Mouse (Mus musculus): ENCODE data around the gene 1700013G24Rik.

Gene 1700013G24Rik

DNA sequence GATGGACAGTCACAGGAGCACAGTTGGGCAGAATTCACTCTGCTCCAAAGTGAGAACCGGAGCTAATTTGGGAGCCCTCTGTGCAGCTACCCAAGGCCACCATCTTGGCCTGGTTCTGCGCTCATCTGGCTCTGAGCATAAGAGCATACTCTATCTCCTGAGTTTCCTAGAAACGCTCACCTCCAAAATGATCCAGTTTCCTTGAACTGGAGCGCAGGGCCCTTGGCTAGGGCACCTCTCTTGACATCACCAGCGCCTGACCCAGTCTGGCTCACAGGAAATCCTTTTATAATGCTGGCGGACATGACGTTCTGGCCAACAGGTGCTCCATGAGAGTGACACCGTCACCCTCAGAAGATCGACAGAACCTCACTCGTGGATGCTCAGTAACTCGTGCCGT is 3.5 kb downstream of the 1700013G24Rik start:
- DNase-seq (ENCODE audit: low spot score in 2 of 2) = no peak

DNA sequence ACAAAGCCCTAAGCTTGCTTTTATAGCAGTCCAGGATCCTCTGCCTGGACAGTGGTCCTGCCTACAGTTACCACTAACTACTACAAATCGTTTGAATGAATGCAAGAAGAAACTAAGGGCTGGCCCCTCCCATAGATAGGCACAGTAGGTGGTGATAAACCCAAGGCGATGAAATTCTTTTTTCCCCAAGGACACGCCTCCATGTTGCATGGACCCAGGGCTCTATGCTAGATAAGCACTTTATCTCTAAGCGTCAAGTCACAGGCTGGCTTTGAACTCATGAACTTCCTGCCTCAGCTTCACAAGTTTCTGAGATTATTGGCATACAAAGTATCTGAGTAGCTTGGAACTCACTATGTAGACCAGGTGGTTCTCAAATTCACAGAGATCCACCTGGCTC is 4.2 kb downstream of the 1700013G24Rik start:
- no peak for DNase-seq (ENCODE audit: low spot score in 2 of 2)

DNA sequence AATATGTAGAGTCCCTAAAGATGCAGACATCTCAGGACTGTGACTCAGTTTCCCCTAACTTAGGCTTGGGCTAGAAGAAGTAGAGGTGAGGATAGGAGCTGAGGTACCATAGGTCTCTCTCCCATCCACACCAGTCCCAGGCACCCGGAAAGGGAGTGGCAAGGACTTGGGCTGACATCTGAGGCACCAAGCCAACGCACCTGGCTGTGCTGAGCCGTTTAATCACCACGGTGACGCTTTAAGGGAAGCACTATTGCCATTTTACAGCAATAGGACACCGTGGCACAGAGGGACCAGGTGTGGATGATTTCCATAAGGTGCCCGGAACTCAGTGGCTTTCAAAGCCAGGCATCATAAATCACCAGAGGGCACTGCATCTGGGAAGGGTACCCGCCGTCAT is 5.2 kb downstream of the 1700013G24Rik start:
- DNase-seq (ENCODE audit: low spot score in 2 of 2) = no peak

DNA sequence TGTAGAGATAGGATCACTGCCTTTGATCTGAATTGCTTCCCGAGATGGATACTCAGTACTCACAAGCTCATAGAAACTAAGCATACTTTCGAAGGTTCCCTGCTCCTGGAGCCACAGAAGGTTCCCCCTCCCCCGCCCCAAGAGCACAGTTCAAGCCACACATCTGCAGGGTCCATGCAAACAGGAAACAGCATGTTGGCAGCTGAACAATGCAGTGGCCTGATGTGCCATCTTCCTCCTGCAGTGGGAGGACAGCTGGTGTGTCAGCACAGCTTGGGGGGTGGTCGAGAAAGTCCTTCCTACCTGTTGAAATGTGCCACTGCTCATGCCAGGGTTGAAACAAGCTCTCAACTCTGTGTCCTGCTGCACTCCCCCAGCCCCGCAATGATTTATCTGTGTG is 5.8 kb downstream of the 1700013G24Rik start:
- no peak for DNase-seq (ENCODE audit: low spot score in 2 of 2)

DNA sequence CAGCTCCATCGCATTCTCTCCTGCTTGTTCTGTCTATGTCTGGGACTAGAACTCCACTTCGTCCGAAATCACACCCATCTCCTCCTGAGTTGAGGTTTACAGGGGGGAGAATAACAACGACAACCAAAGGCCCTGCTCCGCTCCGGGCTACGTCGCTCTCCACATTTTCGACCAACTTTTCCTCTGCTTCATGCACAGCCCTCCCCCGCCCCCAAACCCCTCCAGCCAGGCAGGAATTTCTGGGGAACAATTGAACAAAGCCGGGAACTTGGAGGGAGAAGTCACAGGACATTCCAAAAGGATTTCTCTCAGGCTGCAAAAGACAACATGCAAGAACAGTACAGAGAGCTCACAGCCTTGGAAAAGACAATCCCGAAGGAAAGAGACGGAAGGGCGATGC is 7.6 kb downstream of the 1700013G24Rik start:
- DNase-seq (ENCODE audit: low spot score in 2 of 2) = no peak

DNA sequence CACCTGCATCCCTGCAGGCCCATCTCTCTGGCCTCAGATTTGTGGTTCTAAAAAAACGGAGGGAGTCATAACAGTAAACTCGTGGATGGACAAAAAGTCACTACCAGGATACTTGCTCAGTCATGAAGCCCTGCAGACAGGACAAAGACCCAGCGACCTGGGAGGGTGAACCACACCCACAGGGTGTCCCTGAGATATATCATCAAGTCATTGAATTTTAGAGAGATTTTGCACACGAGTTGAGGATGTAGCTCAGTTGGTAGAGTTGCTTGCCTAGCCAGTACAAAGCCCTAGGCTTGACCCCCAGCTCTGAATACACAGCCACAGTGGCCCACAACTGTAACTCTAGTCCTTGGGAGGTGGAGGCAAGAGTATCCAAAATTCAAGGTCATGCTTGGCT is 8.1 kb downstream of the 1700013G24Rik start:
- no peak for DNase-seq (ENCODE audit: low spot score in 2 of 2)

DNA sequence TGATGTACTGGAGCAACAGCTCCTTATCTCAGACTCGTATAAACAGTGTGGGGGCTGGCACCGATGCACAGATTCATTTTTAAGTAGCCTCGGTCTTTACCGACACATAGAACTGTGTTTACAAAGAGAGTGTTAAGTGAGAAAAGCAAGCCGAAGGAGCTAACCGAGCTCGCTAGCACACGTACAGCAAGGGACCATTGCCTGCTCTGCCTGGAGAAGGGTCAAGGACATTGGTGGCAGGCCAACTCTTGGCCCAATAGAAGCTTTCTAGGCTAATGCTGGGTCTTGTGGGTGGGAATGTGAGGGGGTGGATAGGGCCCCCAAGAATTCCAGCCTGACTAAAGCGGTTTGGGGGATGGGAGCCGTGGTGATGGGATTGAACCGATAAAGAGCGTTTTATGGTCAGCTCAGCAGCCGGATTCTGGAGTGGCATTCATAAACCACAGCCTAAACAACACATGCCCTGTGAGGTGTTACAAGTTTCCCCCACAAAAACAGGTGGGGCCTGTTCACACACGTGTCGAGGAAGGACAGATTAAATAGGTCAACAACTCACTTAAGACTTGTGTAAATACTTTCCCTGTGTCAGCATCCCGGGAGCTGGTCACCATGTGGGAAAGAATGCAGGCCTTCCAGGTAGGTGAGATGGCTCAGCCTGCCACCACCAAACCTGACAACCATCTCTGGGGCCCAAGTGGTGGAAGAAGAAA is 9.1 kb downstream of the 1700013G24Rik start:
- no peak for DNase-seq (ENCODE audit: low spot score in 2 of 2)

DNA sequence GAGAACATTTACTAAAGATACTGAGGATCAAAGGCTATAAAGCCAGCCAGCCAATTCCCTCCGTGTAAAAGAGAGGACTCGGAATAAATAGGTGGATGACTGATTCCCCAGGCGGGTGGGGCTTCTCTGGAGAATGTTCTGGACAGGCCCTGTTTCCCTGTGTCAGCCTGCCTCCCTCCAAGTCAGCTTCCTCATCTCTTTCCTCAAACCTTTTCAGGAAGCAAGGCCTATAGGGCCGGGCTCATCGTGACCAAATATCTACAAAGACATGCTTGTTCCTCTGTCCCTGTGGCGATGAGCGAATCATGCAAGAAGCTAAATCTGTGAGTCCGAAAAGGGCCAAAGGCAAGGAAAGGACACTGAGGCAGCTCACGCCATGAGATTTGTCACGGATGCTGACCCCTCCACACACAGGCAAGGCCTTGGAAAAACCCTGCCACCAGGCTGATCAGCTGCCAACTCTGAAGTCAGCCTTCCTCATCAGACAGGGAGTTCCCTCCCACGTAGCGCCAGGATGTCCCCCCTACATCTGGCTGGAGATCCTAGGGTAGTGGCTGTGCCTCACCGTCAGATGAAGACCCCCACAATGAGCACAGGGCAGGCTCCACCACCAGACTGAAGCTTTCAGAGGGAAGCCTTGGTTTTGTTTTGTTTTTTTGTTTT is 12.2 kb downstream of the 1700013G24Rik start:
- DNase-seq (ENCODE audit: low spot score in 2 of 2) = no peak

DNA sequence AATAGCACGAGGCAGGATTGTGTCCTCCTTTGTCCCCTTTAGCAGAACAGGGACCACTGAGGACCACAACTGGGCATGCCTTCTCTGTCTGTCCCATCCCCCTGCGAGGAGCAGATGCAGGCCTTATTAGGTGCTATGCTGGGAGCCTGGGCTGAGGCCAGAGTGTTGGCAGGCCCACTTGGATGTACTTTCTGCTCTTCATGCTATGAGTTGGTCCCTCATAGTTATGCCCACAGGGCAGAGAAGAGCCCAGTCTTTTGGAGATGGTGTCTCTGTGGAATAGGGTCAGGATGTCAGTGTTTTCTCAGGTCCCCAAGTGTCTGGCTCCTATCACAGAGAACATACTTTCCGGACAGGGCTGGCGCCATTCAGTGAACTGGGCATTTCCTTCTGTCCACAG is 13.9 kb downstream of the 1700013G24Rik start:
- DNase-seq (ENCODE audit: low spot score in 2 of 2) = no peak

DNA sequence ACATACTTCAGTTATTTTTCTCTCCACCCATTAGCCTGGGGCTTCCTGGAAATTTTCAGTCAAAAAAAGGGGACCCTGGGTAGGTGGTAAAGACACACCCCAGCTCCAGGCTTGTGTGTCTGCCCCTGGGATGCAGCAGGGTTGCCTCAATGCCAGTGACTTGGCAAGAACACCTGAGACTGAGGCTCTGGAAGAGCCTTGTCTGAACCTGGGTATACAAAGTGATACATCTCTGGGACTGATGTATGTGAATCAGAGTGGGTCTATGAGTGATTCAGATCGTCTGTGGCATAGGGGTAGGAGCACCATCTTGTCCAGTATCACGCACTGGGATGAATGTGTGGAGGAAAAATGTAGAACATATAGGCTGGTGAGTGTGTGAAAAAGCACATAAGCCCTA is 14.4 kb downstream of the 1700013G24Rik start:
- DNase-seq (ENCODE audit: low spot score in 2 of 2) = no peak

DNA sequence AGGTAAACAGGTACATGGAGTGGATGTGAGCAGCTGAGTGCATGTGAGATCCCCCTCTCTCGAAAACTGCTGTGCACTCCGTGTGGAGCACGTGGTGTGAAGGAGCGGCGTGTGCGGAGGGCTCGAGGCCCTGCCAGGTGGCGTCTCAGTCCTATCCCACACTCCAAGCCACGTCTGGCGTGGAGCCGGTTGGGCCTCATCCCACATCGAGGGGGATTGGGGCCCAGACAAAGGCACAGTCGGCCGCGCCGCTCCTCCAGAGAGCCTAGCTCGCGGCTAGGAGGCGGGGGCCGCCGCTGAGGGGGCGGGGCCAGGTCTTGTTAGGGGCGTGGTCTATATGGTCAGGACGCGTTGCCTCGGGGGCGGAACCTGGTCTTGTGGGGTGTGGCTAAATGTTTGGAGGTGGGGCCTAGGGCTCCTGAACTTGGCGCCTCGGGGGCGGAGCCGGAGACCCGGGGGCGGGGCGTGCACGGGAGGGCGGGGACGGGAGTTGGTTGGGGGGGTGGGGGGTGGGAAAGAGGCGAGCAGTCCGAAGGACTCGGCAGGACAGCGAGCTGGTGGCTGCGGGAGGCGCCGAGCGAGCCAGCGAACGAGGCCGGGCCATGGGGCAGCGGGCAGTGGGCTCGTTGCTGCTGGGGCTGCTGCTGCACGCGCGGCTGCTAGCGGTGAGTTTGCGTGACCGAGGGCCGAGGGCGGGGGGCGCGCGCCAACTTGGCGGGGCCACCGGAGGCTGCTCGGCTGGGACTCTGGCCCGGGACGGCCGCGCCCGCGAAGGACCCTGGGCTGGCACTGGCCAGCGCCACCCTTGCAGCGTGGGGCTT is 15.4 kb downstream of the 1700013G24Rik start, which contains the start of gene Hspg2:
Gene Hspg2 (plus strand): TSS at position 510 of the 821 bp plus-strand sequence.
- peak; percentile 86 to 89 for DNase-seq (ENCODE audit: low spot score in 2 of 2)

DNA sequence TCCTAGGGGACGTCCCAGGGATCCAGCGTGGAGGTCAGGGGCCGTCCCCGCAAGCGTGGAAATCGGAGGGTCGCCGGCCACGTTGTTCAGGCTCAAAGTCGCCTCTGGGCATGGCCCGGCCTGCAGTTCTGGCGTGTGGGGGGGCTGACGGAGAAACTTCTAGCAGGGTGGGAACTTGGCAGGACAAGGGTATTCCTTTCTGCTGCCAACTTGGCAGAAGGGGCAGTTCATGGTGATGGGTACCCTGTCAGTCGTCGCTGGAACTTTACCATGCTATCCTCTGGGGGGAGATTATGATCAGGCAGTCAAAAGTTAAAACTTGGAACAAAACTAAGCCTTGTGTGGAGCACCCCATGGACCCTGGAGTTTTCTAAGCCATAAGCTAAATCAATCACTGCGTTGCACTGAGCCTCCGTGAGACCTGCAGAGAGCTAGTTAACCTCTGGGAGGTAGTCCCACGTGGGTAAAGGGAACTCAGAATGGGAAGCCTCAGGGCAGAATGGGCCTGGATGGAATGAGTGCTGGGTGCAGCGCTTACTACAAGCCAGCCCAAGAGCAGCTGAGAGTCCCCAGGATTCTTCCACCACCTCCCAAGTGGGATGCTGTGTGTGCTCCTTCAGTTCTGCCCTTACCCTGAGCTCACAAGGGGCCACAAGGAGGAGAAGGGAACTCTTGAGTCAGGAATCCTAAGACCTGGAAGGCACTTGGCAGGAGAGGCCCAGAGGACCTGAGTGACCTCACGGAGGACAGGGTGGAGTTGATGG is 16.2 kb downstream of the 1700013G24Rik start:
- DNase-seq (ENCODE audit: low spot score in 2 of 2) = no peak

DNA sequence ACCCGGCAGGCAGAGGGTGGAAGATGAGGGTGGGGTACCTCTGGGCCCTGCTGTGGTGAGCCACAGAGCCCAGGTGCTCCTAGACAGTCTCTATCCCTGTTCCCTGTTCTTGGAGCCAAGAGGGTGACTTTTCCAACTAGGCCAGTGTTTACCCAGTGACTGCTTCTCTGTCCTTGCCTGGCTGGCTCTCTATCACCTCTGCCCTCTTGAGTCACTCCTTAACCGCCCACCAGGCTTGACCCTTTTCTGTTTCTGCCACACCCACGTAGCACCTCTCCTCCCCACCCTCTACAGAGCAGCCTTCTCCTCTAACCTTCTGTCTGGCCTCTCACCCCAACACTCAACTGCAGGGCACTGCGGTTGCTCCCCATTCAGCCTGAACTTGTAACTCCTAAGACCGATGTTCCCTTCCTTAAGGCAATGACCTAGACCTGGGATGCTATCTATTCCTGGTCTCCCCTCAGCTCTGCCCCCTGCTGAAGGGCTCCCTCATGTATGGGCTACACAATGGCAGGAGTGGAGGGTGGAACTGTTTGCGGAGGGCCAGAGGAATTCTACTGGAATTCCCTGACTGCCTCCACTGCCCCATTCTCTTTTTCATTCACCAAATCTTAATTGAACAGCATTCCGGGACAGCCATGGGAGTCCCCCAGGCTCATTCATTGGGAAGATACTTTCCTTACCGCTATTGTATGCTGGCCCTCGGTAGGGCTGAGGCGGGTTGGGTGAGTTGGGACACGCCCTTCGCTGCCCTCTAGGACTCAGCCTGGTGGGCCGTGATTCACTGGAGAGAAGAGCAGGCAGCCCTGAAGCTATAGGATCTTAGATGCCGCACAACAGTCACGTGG is 17.0 kb downstream of the 1700013G24Rik start:
- no peak for DNase-seq (ENCODE audit: low spot score in 2 of 2)

DNA sequence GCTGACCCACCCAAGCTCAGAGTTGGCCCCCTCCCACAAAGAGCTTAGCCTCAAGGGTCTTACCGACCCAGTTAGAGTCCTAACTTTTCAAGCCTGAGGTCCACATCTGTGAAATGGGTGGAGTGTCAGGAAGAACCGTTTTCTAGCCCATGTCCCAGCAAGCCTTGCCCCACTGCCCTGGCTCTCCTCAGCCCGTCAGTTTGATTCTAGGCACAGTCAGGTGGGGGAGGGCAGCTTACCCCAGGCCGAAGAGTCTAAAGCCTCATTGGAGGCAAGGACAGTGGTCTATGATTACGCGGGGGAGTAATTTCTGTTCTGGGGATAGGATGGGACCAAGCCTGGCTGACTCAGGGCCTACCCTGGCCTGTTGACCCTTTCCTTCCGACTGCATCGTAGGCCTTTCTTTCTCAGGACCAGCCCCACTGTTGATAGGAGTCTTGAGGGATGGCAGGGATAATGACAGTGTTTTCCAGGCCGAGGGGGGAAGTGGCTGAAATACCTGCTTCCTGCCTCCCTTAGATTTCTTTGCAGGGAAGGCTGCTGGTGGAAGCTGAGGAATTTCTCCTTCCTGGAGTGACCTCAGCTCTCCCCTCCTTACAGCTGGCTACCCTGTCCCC is 17.7 kb downstream of the 1700013G24Rik start:
- DNase-seq (ENCODE audit: low spot score in 2 of 2) = no peak

DNA sequence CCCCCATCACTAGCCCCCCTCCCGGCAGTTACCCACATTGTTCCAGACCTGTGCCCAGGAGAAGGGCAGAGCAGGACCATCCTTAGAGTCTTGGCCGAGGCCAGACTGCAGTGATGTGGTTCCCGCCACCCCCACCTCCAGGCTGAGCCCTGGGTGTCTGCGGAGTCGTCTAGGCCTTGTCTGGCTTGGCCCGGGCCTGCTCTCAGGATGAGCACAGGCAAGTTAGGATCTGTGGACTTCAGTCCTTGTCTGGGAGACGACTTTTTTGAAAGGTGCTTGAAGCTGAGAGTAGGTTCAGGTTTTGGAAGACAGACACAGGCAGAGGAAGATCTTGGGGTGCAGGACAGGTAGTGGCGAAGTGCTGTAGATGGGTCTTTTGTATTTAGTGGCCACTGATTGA is 18.2 kb downstream of the 1700013G24Rik start:
- no peak for DNase-seq (ENCODE audit: low spot score in 2 of 2)

DNA sequence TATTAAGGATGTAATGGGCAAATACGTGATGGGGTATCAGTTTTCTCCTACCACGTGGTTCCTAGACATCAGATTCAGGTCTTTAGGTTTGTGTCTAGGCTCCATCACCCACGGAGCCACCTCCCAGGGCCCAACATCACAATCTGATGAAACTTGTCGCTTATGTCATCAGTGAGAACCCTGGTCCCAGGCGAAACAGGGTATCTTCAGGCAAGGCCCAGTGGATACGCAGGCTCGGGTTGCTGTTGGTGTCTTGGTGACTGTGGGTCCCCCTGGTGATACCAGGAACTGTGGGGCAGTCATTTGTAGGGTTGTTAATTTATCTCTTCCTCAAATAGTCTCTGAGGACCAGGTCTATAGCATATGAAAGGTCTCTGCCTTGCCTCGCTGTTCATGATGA is 20.2 kb downstream of the 1700013G24Rik start:
- no peak for DNase-seq (ENCODE audit: low spot score in 2 of 2)

DNA sequence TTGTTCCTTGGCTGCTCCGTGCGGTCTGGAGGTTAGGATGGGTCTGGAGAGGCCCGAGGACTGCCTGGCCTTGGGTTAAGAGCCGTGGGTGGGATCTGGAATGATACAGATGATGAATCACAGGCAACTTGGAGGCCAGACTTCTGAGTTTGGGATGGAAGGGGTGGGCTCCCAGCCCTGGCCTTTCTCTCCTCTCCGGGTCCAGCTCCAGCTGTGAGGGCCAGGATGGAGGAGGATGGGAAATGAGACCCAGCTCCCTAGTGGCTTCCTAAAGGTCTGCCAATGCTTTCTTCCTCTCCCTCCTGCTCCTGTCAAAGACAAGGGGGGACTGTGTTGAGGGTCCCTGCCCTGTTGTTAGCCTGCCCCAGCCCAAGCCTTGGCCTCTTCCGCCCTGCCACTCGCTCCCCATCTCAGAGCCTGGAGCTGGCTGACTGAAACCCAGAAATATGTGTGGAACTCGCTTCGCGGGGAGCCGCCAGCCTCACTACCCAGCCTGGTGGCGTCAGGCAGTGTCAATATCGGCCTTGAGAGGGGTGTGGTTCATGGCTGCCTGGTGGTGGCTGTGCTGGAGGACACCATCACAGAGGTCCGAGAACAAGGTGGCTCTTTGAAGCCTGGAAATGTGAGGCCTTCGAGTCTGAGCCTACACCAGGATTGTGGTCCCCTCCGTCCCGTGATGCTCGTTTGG is 20.8 kb downstream of the 1700013G24Rik start:
- no peak for DNase-seq (ENCODE audit: low spot score in 2 of 2)

DNA sequence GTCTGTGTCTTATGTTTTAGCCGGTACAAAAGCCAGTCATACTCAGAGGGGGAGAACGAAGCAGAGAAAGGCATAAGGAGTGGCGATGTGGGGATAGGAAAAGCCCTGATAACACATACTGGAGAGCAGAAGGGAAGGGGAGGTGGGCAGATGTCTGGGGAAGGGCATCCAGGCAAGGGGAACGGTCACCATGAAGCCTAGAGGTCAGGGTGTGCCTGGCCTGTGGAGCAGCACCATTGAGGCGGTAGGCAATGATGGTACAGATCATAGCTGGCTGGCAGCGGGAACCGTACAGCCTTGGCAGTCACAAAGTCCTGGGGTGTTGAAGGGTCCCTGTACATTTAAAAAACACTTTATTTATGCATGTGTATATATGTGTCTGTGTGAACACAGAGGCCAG is 21.6 kb downstream of the 1700013G24Rik start:
- no peak for DNase-seq (ENCODE audit: low spot score in 2 of 2)

DNA sequence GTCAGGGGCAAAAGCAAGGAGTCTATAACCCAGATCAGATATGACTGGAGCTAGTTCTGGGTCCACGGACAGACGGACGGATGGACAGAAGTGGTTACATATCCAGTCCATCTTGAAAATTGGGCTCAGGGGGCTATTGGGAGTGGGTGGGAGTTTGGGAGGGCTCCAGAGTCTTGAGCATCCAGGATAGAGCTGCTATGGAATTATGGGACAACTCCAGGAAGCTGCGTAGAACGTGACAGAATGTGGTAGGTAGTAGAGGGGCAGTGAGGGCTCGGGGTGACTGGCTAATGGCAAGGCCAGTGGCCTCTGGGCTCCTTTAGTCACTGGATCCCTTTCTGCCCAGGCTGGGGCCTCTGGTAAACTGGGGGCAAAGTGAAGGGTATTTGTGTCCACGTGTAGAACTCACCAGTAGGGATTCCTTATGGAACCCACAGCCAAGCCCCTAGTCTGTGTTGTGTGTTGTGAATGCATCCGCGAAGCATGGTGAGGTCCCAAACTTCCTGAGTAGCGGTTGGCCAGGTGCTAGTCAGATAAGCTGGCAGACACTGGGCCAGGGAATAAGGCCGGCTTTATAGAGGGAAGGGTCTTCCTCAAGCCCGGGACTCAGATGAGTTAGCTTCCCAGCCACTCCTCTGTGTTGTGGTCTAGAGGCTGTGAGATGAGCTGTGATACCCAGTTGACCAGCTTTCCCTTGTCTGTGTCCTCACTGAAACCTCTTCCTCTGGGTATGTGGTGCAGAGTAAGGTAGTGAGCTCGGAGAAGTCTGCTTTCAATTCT is 22.4 kb downstream of the 1700013G24Rik start:
- no peak for DNase-seq (ENCODE audit: low spot score in 2 of 2)

Measured in spleen, postnatal 36 days (tissue).